Mouse (Mus musculus): Measurements from ENCODE around the gene Hmga1b.

DNA sequence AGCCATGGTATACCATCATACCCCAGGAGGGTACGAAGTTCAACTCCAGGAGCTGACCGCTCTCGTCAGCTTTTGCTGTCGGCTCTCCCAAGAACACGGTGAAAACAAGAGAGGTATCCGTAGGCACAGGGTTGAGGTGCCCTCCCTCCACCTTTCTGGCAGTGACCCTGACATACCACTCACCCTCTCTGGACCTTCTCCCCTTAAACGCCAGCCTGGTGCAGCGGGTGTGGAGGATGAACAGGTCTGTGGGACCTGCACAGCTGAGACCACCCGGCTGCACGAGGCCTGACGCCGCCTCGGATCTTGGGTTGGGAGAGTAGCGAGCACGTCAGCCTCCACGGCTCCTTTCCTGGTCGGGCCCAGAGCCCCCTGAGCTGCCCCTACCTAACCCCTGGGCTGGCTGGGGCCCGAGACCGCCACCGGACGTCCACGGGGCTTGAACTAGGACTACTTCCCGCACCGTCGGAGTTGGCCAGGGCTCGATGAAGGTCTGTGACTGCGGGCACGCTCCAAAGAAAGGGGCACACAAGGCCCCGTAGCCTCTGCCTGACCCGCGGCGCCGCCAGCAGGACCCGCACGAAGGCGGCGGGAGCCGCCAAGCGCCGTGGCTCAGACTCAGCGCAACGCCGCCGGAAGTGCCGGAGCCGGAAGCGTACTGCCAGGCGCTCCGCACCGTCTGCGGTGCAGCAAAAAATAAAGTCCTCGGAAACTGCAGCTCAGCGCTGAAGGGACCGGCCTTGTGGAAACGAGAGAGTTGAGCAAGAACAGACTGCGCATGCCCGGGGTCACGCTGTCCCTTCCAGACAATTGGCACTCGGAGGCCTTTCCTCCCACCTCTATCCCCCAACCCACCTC is 33.4 kb downstream of the Hmga1b start, which contains the start of gene Dus1l:
- TF ChIP-seq CTCF (IDR thresholded peaks at IDR 0.05) (no peak), EP300 (IDR thresholded peaks at IDR 0.05) (no peak; the same call in 1 of the 2 replicates)
